Mouse (Mus musculus) adipocyte (in vitro differentiated cells): ENCODE data around the gene Sik1.
A peak's percentile ranks its signal among the peaks of the same experiment; 100 is the strongest.

Source experiments
- DNase-seq: peaks from one replicate; pipeline ENCODE4 v3.0.0-alpha.2; 2016; ENCODE audit warnings: low spot score

Gene Sik1

GRCm38 (mm10) chr17:31806496-31806895 is 49.1 kb downstream of the Sik1 start:
- no peak for DNase-seq

- no peak for DNase-seq
Measured at GRCm38 (mm10) chr17:31806025-31806424, 49.6 kb downstream of the Sik1 start.

- DNase-seq = no peak
Measured at GRCm38 (mm10) chr17:31805585-31805984, 50.0 kb downstream of the Sik1 start.

- no peak for DNase-seq
Measured at GRCm38 (mm10) chr17:31802272-31803017, 53.2 kb downstream of the Sik1 start.

- no peak for DNase-seq
Measured at GRCm38 (mm10) chr17:31800852-31801363, 54.7 kb downstream of the Sik1 start.

- DNase-seq = peak; percentile 33
Measured at GRCm38 (mm10) chr17:31795893-31796292, 59.7 kb downstream of the Sik1 start.
